Mouse (Mus musculus): Measurements from ENCODE around the gene Sun2.
A peak's percentile ranks its signal among the peaks of the same experiment; 100 is the strongest.

Gene Sun2

DNA sequence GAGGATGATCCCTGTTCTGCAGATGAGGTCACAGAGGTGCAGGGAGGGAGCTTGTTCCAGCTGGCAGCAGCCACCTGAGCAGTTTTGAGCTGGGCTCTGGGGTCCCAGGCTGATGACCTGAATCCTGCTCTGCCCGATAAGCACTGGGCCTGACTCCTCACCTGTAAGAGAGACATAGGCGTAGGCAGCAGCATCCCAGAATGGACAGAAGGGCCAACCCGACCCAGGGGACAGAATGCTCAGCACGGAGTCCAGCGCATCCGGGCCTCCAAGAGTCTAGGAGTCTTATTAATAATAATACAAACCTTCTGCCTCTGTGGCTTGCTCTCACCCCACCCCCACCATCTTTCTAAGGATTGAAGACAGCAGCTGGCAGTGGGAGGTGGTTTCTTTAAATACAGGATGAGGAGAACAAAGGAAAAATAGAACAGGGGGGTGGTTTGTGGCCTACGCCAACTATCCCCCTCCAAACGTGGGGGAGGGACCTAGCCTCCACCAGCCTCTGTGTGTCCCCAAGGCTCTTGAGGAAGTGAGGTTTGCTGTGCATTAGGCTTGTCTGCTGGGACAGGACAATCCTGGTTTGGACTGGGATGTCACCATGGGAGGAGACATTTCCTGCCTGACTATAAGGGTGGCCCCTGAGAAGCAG lies 13.8 kb upstream of the Sun2 start:
- no peak for DNase-seq (ENCODE audit: low read depth, low spot score)

- DNase-seq (ENCODE audit: low read depth, low spot score): no peak
Measured at GRCm38 (mm10) chr15:79755176-79755575, 12.8 kb upstream of the Sun2 start.

DNA sequence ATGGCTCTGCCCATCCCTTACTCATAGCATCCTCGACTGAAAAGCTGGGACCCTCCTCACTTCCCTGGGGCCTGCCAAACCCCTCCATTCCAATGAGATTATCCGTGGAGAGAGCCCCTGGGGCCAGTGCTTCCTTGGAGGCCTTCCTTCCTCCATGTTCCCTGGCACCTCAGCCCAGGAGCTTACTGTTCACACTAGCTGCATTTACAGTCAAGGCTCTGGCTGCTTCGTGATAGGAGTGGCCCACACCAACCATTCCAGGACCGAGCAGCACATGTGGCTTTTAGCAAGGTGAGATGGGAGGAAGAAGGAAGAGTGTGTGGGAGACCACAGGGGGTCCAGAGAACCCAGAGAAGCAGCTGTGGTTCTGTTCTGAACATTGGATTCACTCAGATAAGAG lies 11.5 kb upstream of the Sun2 start:
- DNase-seq (ENCODE audit: low read depth, low spot score): no peak

- DNase-seq (ENCODE audit: low read depth, low spot score): no peak
Measured at GRCm38 (mm10) chr15:79753420-79753752, 11.1 kb upstream of the Sun2 start.

DNA sequence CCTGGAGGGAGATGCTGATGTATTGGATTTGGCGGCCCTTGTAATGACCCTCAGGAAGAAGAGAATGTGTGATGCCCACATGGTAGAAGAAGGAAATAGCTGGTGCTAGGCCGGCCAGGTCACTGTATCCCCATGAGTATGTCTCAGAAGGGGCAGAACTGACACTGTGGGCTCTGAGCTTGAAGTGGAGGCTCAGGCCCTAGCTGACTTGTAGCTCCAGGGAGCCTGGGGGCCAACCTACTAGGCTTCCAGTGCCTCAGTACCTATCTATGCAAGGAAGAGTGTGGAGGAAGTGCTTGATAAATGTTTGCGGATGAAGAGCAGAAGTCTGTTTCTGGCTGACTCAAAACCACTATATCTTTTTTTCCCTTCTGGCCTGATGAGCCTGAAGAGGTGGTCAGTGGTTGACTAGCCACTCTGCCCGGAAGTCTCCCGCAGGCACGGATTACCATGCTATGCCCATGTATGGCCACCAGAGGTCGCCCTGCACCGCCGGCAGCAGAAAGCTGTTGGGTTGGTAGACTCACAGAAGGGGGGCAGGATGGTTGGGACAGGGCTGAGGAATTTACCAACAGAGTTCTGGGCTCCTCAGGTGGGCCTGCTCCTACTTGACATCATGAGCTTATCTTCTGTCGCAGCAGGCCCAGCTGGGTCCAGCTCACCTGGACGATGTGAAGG lies 10.5 kb upstream of the Sun2 start:
- DNase-seq (ENCODE audit: low read depth, low spot score): no peak

DNA sequence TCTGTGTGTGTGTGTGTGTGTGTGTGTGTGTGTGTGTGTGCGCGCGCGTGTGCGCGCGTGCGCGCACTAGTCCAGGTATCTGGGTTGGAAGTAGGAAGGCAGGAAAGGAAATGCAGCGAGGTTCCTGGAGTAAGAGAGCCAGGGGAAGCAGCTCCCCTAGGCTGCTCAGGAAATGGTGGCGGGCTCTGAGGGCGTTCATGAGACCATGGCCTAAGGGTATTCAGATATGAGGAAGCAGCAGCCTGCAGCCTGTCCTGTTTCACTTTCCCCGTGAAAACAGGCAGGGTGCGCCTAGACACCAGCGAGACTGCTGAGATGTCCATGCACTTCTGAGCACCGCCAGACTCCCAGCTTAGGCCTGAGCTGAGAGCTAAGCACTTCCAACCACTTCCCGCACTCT lies 9.4 kb upstream of the Sun2 start:
- DNase-seq (ENCODE audit: low read depth, low spot score): no peak

- DNase-seq (ENCODE audit: low read depth, low spot score): no peak
Measured at GRCm38 (mm10) chr15:79750266-79750665, 7.9 kb upstream of the Sun2 start.

DNA sequence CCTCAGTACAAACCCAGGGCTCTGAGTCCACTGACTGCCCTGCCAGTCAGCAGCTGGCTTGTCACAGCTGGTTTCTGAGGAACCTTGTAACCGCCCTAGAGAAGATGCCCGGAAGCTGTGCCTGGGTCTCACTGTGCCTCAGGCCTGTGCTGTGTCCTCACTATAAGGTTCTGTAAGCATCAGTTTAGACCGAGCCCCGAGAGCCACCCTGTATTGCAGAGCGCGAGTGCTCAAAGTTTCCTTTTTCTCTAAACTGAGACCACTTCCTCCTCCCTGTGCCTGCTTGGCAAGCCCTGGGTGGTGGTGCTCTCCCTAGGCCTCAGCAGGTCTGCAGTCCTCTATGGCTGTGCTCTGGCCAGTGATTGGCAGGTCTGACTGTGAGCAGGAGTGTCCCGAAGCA lies 6.8 kb upstream of the Sun2 start:
- no peak for DNase-seq (ENCODE audit: low read depth, low spot score)

DNA sequence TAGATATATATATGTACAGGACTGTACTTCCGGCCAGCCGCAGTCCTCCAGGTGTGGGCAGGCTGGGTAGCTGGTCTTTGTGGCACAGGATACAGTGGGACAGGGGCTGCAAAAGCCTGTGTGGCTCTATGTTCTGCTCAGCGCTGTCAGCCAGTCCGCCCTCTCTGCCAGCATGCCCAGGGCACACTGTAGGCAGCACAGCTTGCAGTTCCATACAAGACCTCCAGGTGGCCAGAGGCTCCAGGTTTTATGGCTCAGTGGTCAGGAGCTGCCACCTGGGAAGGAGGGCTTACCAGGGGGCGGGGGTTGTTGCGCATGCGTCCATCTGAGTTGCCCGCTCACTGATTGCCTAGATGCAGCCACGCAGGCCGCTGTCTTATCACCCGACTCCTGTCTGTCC lies 5.7 kb upstream of the Sun2 start:
- peak; percentile 16 for DNase-seq (ENCODE audit: low read depth, low spot score)

GRCm38 (mm10) chr15:79745883-79746282 lies 3.5 kb upstream of the Sun2 start:
- no peak for DNase-seq (ENCODE audit: low read depth, low spot score)

GRCm38 (mm10) chr15:79745312-79745711 lies 3.0 kb upstream of the Sun2 start:
- no peak for DNase-seq (ENCODE audit: low read depth, low spot score)

DNA sequence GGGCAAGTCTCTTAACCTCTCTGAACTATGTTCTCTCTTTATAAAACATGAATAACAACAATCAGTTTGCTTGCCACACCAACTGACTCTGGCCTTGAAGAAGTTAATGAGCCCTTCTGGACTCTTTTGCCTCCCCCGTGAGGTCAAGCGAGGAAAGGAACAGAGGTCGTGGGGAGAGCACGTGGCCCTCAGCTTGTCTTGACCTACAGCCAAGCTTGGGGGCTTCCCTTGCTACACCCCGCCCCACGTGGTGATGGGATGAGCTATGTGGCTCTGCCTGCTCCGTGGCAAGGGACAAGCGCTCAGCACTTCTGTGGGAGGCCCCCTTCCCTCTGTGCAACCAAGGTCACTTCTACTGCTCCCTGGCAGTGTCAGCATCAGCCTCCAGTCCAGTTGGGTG lies 2.4 kb upstream of the Sun2 start:
- DNase-seq (ENCODE audit: low read depth, low spot score): no peak

DNA sequence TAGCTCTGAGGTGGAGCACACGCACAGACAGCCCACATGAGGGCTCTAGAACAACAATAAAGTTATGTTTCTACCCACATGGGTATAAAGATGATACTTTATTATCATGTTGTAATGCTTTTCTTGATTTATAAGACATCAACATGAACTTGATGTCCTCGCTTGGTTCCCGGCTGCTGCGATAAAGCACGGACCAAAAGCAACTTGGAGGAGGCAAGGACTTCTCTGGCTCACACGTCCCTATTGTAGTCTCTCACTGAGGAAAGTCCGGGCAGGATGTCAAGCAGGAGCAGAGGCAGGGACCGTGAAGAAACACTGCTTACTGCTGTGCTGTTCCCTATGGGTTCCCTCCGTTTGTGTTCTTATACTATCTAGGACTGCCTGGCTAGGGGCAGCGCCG lies 1.7 kb upstream of the Sun2 start:
- no peak for DNase-seq (ENCODE audit: low read depth, low spot score)

DNA sequence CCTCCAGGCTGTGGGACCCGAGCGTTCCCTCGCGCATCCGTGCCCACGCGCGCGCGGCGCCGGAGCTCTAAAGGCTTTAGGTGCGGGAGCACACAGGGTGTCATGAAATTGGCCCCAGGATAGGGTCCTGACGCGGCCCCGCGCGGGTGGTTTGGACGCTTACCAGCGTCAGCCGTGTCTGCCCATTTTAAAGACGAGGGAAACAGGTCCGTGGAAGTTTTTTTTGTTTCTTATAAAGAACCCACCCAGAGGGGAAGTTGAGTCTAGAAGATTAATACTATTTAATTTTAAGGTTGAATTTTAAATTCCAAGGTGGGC lies 329 bp upstream of the Sun2 start:
- DNase-seq (ENCODE audit: low read depth, low spot score): no peak

DNA sequence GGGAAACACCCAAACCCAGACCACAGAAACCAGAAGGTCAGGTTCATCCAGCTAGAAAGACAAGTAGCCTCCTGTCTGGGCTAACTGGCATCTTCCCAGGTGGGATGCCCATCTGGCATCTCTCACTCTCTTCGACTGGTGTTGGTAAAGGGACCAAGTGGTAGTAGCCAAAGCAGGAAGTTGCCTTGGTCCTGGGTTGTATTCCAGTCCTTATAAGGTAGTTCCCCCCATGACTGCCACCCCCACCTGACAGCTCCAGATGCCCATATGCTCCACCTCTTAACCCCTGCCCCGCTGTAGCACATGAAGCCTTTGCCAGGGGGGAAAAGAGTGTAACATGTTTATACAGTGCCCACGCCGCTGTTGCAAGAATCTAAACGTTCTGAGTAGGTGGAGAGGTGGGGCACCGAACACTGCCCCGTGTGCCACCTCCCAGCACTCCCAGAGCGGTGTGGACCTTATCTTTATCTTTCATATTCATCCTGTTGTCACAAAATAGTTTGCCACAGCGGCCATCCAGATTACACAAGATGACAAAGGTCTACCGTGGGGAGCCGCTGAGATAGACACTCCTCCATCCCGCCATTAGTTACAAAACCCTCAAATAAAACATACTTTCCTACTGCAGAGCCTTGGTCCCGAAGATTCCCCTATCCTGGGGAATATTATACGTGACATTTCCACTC lies 1.0 kb downstream of the Sun2 start:
- no peak for DNase-seq (ENCODE audit: low read depth, low spot score)

GRCm38 (mm10) chr15:79740739-79741138 lies 1.6 kb downstream of the Sun2 start:
- DNase-seq (ENCODE audit: low read depth, low spot score): no peak

DNA sequence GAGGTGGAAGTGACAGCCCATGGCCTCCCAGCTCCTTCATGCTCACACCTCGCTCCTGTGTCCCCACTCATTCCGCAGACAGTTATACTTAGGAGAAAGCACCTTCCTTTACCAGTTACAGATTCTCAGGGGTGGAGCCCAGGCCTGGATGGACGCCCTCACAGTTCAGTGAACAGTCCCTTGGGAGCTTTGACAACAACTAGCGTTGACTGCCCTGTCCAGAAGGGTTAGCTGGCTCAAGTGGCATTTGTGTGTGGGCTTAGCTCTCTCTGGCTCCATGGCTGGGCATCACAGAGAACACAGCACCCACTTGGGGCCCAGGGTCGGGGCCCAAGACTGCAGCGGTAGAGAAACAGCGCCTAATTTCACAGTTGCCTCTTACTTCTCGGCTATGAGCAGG lies 8.0 kb downstream of the Sun2 start:
- DNase-seq (ENCODE audit: low read depth, low spot score): no peak

DNA sequence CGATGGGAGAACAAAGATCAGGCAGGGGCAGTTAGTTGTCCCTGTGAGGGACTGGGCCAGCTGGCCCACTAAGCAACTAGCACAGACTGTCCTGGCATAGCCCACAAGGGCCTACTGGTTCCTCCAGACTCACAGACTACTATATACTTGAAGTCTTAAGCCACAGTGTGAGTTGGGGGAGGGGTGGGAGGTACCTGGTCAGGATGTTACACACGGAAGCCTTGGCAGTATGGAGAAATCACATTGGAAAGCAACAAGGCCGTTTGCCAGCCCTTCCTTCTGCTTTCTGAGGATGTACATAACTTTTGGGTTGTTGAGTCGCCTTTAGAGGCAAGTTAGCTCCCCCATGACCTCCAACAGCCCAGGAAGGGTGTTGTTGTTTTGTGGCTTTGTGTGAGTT lies 8.7 kb downstream of the Sun2 start:
- DNase-seq (ENCODE audit: low read depth, low spot score): no peak

- no peak for DNase-seq (ENCODE audit: low read depth, low spot score)
Measured at GRCm38 (mm10) chr15:79733192-79733591, 9.1 kb downstream of the Sun2 start.

DNA sequence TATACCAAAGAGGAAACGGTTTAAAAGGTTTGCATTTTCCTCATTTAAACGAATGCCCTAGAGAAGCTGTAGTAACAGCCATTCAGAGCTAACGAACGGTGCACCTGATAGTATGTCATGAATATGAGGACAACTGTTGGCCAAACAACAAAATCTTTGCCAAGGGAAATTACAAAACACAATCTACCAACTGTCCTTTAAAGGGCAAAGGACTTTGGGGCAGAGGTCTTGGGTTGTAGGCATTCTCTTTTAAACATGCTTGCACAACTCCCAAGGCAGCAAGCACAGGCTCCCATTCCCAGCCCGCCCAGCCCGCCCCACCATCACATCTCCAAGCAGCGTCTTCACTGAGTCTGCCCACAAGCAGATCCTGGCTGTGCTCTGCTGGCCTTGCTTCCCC lies 10.8 kb downstream of the Sun2 start:
- no peak for DNase-seq (ENCODE audit: low read depth, low spot score)

DNA sequence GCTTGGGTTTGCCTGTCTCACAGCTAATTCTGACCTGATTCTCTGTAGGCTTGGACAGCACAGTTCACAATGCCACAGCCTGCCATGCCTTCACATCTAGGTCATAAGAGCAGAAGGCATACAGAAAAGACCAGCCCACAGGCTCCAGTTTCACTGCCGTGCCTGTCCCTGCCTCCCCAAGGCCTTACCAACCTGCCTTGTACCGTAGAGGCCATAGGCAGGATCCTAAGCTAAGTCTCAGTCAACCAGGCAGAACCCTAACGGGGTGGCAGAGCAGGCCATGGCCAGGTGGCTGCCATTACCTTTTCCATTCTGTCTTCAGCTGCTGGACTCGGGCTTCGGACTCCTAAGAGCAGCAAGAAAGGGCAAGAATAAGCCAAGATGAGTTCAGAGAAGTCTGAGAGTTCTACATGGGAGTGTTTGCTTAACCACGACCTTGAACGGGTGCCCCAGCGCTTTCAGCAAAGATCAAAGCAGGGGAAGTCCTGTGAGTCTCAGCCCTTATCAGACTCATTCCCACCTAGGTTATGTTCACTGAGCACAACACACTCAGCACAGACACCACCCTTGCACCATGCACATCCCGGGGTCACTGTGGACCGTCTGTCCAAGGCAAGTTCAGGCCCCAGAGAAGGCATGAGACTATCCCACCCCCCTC lies 13.5 kb downstream of the Sun2 start:
- no peak for DNase-seq (ENCODE audit: low read depth, low spot score)

- no peak for DNase-seq (ENCODE audit: low read depth, low spot score)
Measured at GRCm38 (mm10) chr15:79728311-79728710, 14.0 kb downstream of the Sun2 start.

DNA sequence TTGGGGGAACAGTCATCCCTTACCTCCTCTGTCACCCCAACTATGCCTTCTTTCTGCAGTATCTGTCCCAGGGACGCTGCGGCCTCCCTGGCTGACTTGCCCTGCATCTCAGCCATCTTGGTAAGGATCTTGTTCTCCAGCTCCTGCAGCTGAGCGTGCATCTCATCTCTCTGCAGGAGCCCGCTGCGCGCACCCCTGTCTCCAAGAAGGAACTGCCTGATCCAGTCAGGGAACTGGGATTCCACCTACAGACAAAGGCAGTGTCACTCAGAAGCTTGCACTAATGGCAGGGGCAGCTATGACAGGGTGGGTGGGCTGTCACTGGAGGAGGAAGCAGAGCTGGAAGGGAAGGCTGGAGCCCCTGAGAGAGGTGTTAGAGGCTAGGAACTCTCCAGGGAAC lies 14.5 kb downstream of the Sun2 start:
- DNase-seq (ENCODE audit: low read depth, low spot score): no peak
